Mouse (Mus musculus) bone marrow, adult 2 months (tissue): ENCODE measurements around the gene Arhgap9.

Source experiments
- CTCF ChIP-seq: fragments of 200-500 bp; IDR thresholded peaks from 2 replicates; pipeline ENCODE4 v1.5.1; 2011; ENCODE audit warnings: low read length, control low read depth; ENCODE audit not compliant: control insufficient read depth, insufficient read depth
- POLR2A ChIP-seq: fragments of 200-500 bp; IDR thresholded peaks from 2 replicates; pipeline ENCODE4 v1.6.1; 2011; ENCODE audit warnings: low read depth, mild to moderate bottlenecking, control low read depth, low read length, borderline replicate concordance; ENCODE audit not compliant: control insufficient read depth

DNA sequence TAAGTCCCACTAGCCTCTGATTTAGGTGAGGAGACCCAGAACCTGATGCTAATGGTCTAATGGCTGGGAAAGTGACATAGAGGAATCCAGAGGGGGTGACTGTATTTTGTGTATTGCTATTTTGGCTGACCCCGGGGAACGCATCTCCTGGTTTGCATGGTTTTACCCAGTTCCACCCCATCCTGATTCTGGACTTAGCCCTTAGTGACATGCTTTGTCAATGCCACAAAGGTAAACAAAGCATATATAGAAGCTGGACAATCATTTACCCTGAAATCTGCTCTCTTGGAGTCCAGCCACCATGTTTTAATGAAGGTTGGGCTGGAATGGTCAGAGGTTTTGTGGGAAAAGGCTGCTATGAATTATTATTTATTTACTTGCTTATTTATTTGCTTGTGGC, 46.5 kb downstream of the Arhgap9 start:
- no peak for TF ChIP-seq CTCF
- no peak for TF ChIP-seq POLR2A
